17 mouse cellular contexts compared by ENCODE assay signal in the genomic region with DNA sequence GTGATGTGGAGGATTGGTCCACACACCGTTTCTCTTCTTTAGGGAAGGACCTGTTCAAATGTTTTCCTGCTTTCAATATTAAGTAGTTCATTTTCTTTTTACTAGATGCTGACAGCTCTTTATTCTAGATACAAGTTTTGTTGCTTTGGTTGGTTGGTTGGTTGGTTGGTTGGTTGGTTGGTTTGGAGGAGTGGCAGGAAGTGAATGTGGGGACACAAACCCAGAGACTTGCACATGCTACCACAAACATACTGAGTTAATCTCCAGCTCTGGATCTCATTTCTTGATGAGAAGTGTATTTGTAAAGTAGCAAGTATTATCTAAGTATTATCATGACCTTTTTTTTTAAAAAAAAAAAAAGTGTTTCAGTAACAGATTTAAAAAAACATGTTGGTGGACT.
"Had no signal": no experiment of that assay in that cellular context is flagged by ENCODE, and none has a peak within 500 bp of the region (broad histone marks: within the 10 kb centered on the region; RNA-seq: fewer than 3 reads in every experiment).

No protein-coding gene starts in this region.

- H3K4me1 ChIP-seq: limb, embryonic 10.5 days; liver, embryonic 15.5 days; midbrain, embryonic 15.5 days had no signal

- ATAC-seq: lung, postnatal 0 days; midbrain, embryonic 15.5 days had no signal

- H3K27ac ChIP-seq: layer of hippocampus, adult 2 months; left cerebral cortex, adult 2 months; limb, embryonic 10.5 days; liver, embryonic 15.5 days; midbrain, embryonic 15.5 days; stomach, postnatal 0 days had no signal

- H3K27me3 ChIP-seq: liver, embryonic 15.5 days; megakaryocyte, embryonic 14.5 days; midbrain, embryonic 15.5 days had no signal

- H3K4me2 ChIP-seq: liver, embryonic 11.5 days; liver, embryonic 15.5 days; midbrain, embryonic 11.5 days; midbrain, embryonic 15.5 days had no signal

- H3K9me3 ChIP-seq: limb, embryonic 10.5 days; liver, embryonic 15.5 days; megakaryocyte, embryonic 14.5 days; midbrain, embryonic 15.5 days had no signal

- H3K9ac ChIP-seq: liver, embryonic 15.5 days; midbrain, embryonic 15.5 days had no signal

- DNase-seq: kidney, adult 9 months; kidney, postnatal 10 days; kidney, postnatal 4 days; lung, adult 2 months; lung, postnatal 36 days; right cerebral cortex, postnatal 14 days; thymus, postnatal 4 days had no signal

- H3K4me3 ChIP-seq: layer of hippocampus, adult 2 months; left cerebral cortex, adult 2 months; limb, embryonic 10.5 days; liver, embryonic 15.5 days; megakaryocyte, embryonic 14.5 days; midbrain, embryonic 15.5 days had no signal
